Mouse (Mus musculus) MEL (cell line): ENCODE results near the gene Six2. TPM values are rescaled to one million over a fixed set of nuclear protein-coding genes. Genes with fewer than 3 reads are reported as not detected.

Source experiments
- DNase-seq: peaks from one replicate; pipeline ENCODE4 v3.0.0; 2011; ENCODE audit warnings: low read depth, low spot score
- H3K27ac ChIP-seq: 2 replicates; pipeline ENCODE4 v1.5.1; 2012; ENCODE audit warnings: low read depth, mild to moderate bottlenecking, control low read depth, low read length, moderate library complexity; ENCODE audit not compliant: control insufficient read depth
- H3K27me3 ChIP-seq, 2 experiments: fragments of 150-350 bp in 1 of 2; sonication (generic) in 1 of 2; 2 replicates each; pipeline ENCODE4 v1.6.1; 2012; ENCODE audit warnings: low read length in 2 of 2, mild to moderate bottlenecking in 2 of 2, improper control_type of control experiment in 1 of 2, moderate library complexity in 1 of 2; ENCODE audit not compliant: insufficient read depth in 2 of 2, control insufficient read depth in 1 of 2
- H3K36me3 ChIP-seq, 2 experiments: 2 replicates each; pipeline ENCODE4 v1.6.1; 2012 to 2014; ENCODE audit warnings: low read length in 2 of 2, improper control_type of control experiment in 1 of 2, inconsistent platforms in 1 of 2, mild to moderate bottlenecking in 1 of 2; ENCODE audit not compliant: insufficient read depth in 2 of 2, control insufficient read depth in 1 of 2
- H3K4me1 ChIP-seq, 2 experiments: fragments of 150-350 bp in 1 of 2; sonication (generic) in 1 of 2; 2 replicates each; pipeline ENCODE4 v1.6.1; 2012; ENCODE audit warnings: low read length in 2 of 2, improper control_type of control experiment in 1 of 2, mild to moderate bottlenecking in 1 of 2; ENCODE audit not compliant: insufficient read depth in 2 of 2, control insufficient read depth in 1 of 2
- H3K4me3 ChIP-seq, 2 experiments: fragments of 150-350 bp in 1 of 2; sonication (generic) in 1 of 2; 2 replicates each; pipeline ENCODE4 v1.5.1; 2012; ENCODE audit warnings: low read depth in 2 of 2, low read length in 2 of 2, mild to moderate bottlenecking in 2 of 2, moderate library complexity in 2 of 2, control low read depth in 1 of 2, improper control_type of control experiment in 1 of 2; ENCODE audit not compliant: control insufficient read depth in 1 of 2, insufficient read depth in 1 of 2
- H3K79me2 ChIP-seq: 2 replicates; pipeline ENCODE4 v1.6.1; 2012; ENCODE audit warnings: mild to moderate bottlenecking, low read length, moderate library complexity; ENCODE audit not compliant: control insufficient read depth, poor library complexity, insufficient read depth
- H3K9ac ChIP-seq: 2 replicates; pipeline ENCODE4 v1.6.1; 2012; ENCODE audit warnings: low read depth, mild to moderate bottlenecking, control low read depth, low read length, moderate library complexity; ENCODE audit not compliant: control insufficient read depth, poor library complexity, severe bottlenecking
- H3K9me3 ChIP-seq: fragments of 150-350 bp; sonication (generic); replicated peaks from 2 replicates; pipeline ENCODE4 v1.6.1; 2012; ENCODE audit warnings: mild to moderate bottlenecking, low read length, improper control_type of control experiment, moderate library complexity; ENCODE audit not compliant: insufficient read depth
- EP300 ChIP-seq, 2 experiments: IDR thresholded peaks; 2 replicates each; pipeline ENCODE4 v1.6.1; 2011; ENCODE audit warnings: improper control_type of control experiment in 2 of 2, low read length in 2 of 2, low read depth in 1 of 2, mild to moderate bottlenecking in 1 of 2
- GABPA ChIP-seq: IDR thresholded peaks from 2 replicates; pipeline ENCODE4 v1.6.1; 2012; ENCODE audit warnings: low read depth, mild to moderate bottlenecking, inconsistent platforms, low read length, improper control_type of control experiment, moderate library complexity
- GATA1 ChIP-seq: IDR thresholded peaks from 2 replicates; pipeline ENCODE4 v1.6.1; 2011; ENCODE audit warnings: low read depth, low read length, improper control_type of control experiment
- KAT2A ChIP-seq: conservative IDR thresholded peaks from 2 replicates; pipeline ENCODE4 v1.6.1; 2012; ENCODE audit warnings: low read depth, low read length, improper control_type of control experiment, inconsistent platforms
- MAZ ChIP-seq: IDR thresholded peaks from 2 replicates; pipeline ENCODE4 v1.6.1; 2012; ENCODE audit warnings: low read depth, mild to moderate bottlenecking, inconsistent platforms, low read length, improper control_type of control experiment
- MEF2A ChIP-seq: IDR thresholded peaks from 2 replicates; pipeline ENCODE4 v1.6.1; 2014; ENCODE audit warnings: low read depth, mild to moderate bottlenecking, inconsistent platforms, low read length, improper control_type of control experiment; ENCODE audit not compliant: poor library complexity, insufficient replicate concordance, severe bottlenecking; ENCODE audit errors: extremely low read depth
- MXI1 ChIP-seq: IDR thresholded peaks from 2 replicates; pipeline ENCODE4 v1.6.1; 2011; ENCODE audit warnings: mild to moderate bottlenecking, low read depth, low read length, improper control_type of control experiment
- MYB ChIP-seq: IDR thresholded peaks from 2 replicates; pipeline ENCODE4 v1.6.1; 2011; ENCODE audit warnings: mild to moderate bottlenecking, low read depth, low read length, improper control_type of control experiment
- MYC ChIP-seq: IDR thresholded peaks from 2 replicates; pipeline ENCODE4 v1.6.1; 2011; ENCODE audit warnings: low read depth, mild to moderate bottlenecking, low read length, improper control_type of control experiment, moderate library complexity
- NELFE ChIP-seq: IDR thresholded peaks from 2 replicates; pipeline ENCODE4 v1.6.1; 2011; ENCODE audit warnings: low read depth, low read length, improper control_type of control experiment
- NRF1 ChIP-seq: IDR thresholded peaks from 2 replicates; pipeline ENCODE4 v1.6.1; 2014; ENCODE audit warnings: low read depth, mild to moderate bottlenecking, inconsistent platforms, low read length, improper control_type of control experiment, moderate library complexity; ENCODE audit not compliant: poor library complexity, insufficient read depth, severe bottlenecking
- POLR2AphosphoS5 ChIP-seq: IDR thresholded peaks from 2 replicates; pipeline ENCODE4 v1.6.1; 2012; ENCODE audit warnings: low read depth, borderline replicate concordance, mild to moderate bottlenecking, inconsistent platforms, low read length, moderate library complexity, mixed read lengths
- RCOR1 ChIP-seq: IDR thresholded peaks from 2 replicates; pipeline ENCODE4 v1.6.1; 2012; ENCODE audit warnings: low read depth, mild to moderate bottlenecking, inconsistent platforms, low read length, improper control_type of control experiment
- SIN3A ChIP-seq: IDR thresholded peaks from 2 replicates; pipeline ENCODE4 v1.6.1; 2012; ENCODE audit warnings: low read length, improper control_type of control experiment, inconsistent platforms
- SMC3 ChIP-seq: IDR thresholded peaks from 2 replicates; pipeline ENCODE4 v1.6.1; 2011; ENCODE audit warnings: low read depth, low read length, improper control_type of control experiment
- UBTF ChIP-seq: IDR thresholded peaks from 2 replicates; pipeline ENCODE4 v1.6.1; 2012; ENCODE audit warnings: low read depth, mild to moderate bottlenecking, inconsistent platforms, low read length, improper control_type of control experiment, moderate library complexity, borderline replicate concordance; ENCODE audit not compliant: insufficient read depth
- ZC3H11A ChIP-seq: IDR thresholded peaks from 2 replicates; pipeline ENCODE4 v1.6.1; 2012; ENCODE audit warnings: low read depth, mild to moderate bottlenecking, inconsistent platforms, low read length, improper control_type of control experiment
- ZKSCAN1 ChIP-seq: IDR thresholded peaks from 2 replicates; pipeline ENCODE4 v1.6.1; 2012; ENCODE audit warnings: low read depth, mild to moderate bottlenecking, inconsistent platforms, low read length, improper control_type of control experiment, moderate library complexity
- polyA plus RNA-seq, 2 experiments: library from polyadenylated mRNA; stranded (reverse) in 1 of 2; unstranded in 1 of 2; fragments of >175 nt in 1 of 2; fragments of >200 nt in 1 of 2; gene quantifications; 2 replicates each; pipeline versions ENCODE4 v1.2.1 to v1.2.4; 2012; ENCODE audit warnings: low replicate concordance in 2 of 2, low read depth in 1 of 2; ENCODE audit not compliant: insufficient read length in 2 of 2, insufficient read depth in 1 of 2, missing spikeins in 1 of 2
- total RNA-seq: library from RNA; depleted of rRNA; stranded (reverse); fragments of 300-350 nt; gene quantifications from 2 replicates; pipeline ENCODE4 v1.2.3, GENCODE M21; 2012

Gene Six2
- total and polyA plus RNA-seq, 3 experiments, result 6.4 to 81.4 TPM; not detected in 1

GRCm38 (mm10) chr17:85681741-85682140 lies 6.3 kb downstream of the Six2 start:
- H3K27me3 ChIP-seq, result no peaks in the 10 kb centered on the region
- no peak overlapping the region for H3K4me3 ChIP-seq
- H3K36me3 ChIP-seq, result no peaks in the 10 kb centered on the region
- H3K79me2 ChIP-seq, result peaks cover 18% of the 10 kb centered on the region
- no peak for TF ChIP-seq MAZ
- TF ChIP-seq SIN3A, result no peak
- no peak for TF ChIP-seq GABPA
- no peak for TF ChIP-seq RCOR1
- TF ChIP-seq, all 39 proteins: peak for 0
- no peaks in the 10 kb centered on the region for H3K9me3 ChIP-seq
- no peak for DNase-seq
- H3K27ac ChIP-seq, result no peak overlapping the region
- H3K4me1 ChIP-seq, result peaks cover 0 to 10% of the 10 kb centered on the region in 2 experiments; a peak in 2 of 4 replicates
- H3K9ac ChIP-seq, result no peak overlapping the region

GRCm38 (mm10) chr17:85680851-85681550 lies 7.1 kb downstream of the Six2 start:
- Histone ChIP-seq H3K27me3 (no peaks in the 10 kb centered on the region), H3K9me3 (no peaks in the 10 kb centered on the region), H3K36me3 (no peaks in the 10 kb centered on the region), H3K4me1 (peaks cover 0 to 2% of the 10 kb centered on the region in 2 experiments; a peak in 1 of 4 replicates), H3K79me2 (peaks cover 11% of the 10 kb centered on the region), H3K27ac (no peak overlapping the region), H3K9ac (no peak overlapping the region), H3K4me3 (no peak overlapping the region)
- no peak for DNase-seq
- no peak for TF ChIP-seq GABPA
- TF ChIP-seq MEF2A, result no peak
- TF ChIP-seq MXI1, result no peak
- TF ChIP-seq NELFE, result no peak
- no peak for TF ChIP-seq ZC3H11A
- no peak for TF ChIP-seq KAT2A
- TF ChIP-seq SMC3, result no peak
- no peak for TF ChIP-seq SIN3A
- no peak for TF ChIP-seq MAZ
- TF ChIP-seq GATA1, result no peak
- no peak for TF ChIP-seq MYB
- TF ChIP-seq EP300 (IDR thresholded peaks at IDR 0.05; ENCODE audit: low read depth in 1 of 2, low read length in 2 of 2), result no peak
- TF ChIP-seq NRF1, result no peak
- no peak for TF ChIP-seq ZKSCAN1
- no peak for TF ChIP-seq MYC
- TF ChIP-seq POLR2AphosphoS5, result no peak
- TF ChIP-seq UBTF, result no peak
